ENCODE assay signal across 8 mouse cellular contexts in the genomic region with DNA sequence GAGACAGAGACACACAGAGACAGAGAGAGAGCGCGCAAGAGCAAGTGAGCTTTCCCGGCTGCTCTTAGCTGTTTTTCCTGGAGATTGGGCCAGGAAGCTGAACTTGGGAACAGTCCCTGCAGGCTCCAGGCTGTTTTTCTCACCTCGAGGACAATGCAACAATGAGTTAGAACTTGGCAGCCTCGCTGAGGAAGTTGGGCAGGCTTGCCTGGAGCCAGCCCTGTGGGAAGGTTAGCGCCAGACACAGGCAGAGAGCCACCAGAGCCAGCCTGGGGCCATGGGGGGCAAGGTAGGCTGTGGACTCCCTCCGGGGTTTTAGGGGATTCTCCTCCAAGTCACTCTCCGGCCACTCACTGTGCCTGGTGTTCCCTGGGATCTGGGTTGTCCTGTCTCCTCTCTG.
A peak's percentile ranks its signal among the peaks of the same experiment; 100 is the strongest.
DNase-seq lines count a peak whose midpoint lies in the region; ATAC-seq and TF ChIP-seq lines count a peak whose summit lies in the region.

No protein-coding gene starts in this region.

- no peak overlapping the region for H3K4me2 ChIP-seq in stomach, embryonic 15.5 days

- H3K36me3 ChIP-seq in stomach, embryonic 15.5 days: no peaks in the 10 kb centered on the region

- H3K27me3 ChIP-seq in stomach, embryonic 15.5 days (replicated peaks): no peaks in the 10 kb centered on the region

- 70% methylated on average over 8 of the region's 8 CpGs for WGBS in stomach, embryonic 15.5 days

- peak; percentile 50 to 84 for DNase-seq in adrenal gland, adult (ENCODE audit: inconsistent age in 2 of 2, low spot score in 1 of 2)
- DNase-seq in adrenal gland, adult 18-20 months (ENCODE audit: low spot score in 2 of 2): no peak
- peak; percentile 53 for DNase-seq in urinary bladder, postnatal 14 days (ENCODE audit: low spot score)
- no peak for DNase-seq in urinary bladder, postnatal 25 days (ENCODE audit: low spot score)
- peak; percentile 76 for DNase-seq in heart, postnatal 4 days
- peak; percentile 50 to 55 for DNase-seq in left cerebral cortex, adult 2 months (ENCODE audit: extremely low spot score in 1 of 2, low spot score in 2 of 2)

- H3K9ac ChIP-seq in stomach, embryonic 15.5 days: no peak overlapping the region

- 0 out of 2 replicates have a peak, but pooled peaks have one; percentile 20 for ATAC-seq in stomach, embryonic 15.5 days (ENCODE audit: insufficient read depth, low FRiP score, low read depth)
- no peak for ATAC-seq in granulocyte monocyte progenitor cell, adult 5-6 weeks (replicated peaks; ENCODE audit: poor library complexity, severe bottlenecking)

- peak overlapping the region; percentile 19; the same call in 1 of the 2 replicates for H3K4me3 ChIP-seq in left cerebral cortex, adult 2 months
- no peak overlapping the region for H3K4me3 ChIP-seq in stomach, embryonic 15.5 days (replicated peaks)

- no peaks in the 10 kb centered on the region for H3K4me1 ChIP-seq in stomach, embryonic 15.5 days

- TF ChIP-seq CTCF in left cerebral cortex, adult 2 months (IDR thresholded peaks at IDR 0.05): no peak

- intact Hi-C loops in left cerebral cortex, adult 2 months (cut with DNase I): no loop called here

- peak overlapping the region; percentile 29 for H3K27ac ChIP-seq in left cerebral cortex, adult 2 months
- peak overlapping the region; percentile 55; the same call in 1 of the 2 replicates for H3K27ac ChIP-seq in stomach, embryonic 15.5 days

- no peaks in the 10 kb centered on the region for H3K9me3 ChIP-seq in stomach, embryonic 15.5 days

Comparison
In these comparisons a context has a peak if more than half of its experiments do, and no peak if none do; other contexts are left out.
1. DNase-seq: peak in adrenal gland, adult (2 of 2), urinary bladder, postnatal 14 days (single experiment), heart, postnatal 4 days (single experiment) and left cerebral cortex, adult 2 months (2 of 2); none in adrenal gland, adult 18-20 months (0 of 2) and urinary bladder, postnatal 25 days (single experiment).